Mouse (Mus musculus) CH12.LX (cell line): Measurements from ENCODE around the gene Tsen2.

Source experiments
- CTCF ChIP-seq, 2 experiments: IDR thresholded peaks in 1 of 2; conservative IDR thresholded peaks in 1 of 2; 2 replicates each; pipeline ENCODE4 v1.5.1; 2011 to 2012; ENCODE audit warnings: low read depth in 2 of 2, low read length in 2 of 2, improper control_type of control experiment in 1 of 2, inconsistent platforms in 1 of 2, mild to moderate bottlenecking in 1 of 2, moderate library complexity in 1 of 2
- JUND ChIP-seq: conservative IDR thresholded peaks from 2 replicates; pipeline ENCODE4 v1.6.1; 2011; ENCODE audit warnings: low read depth, low read length, improper control_type of control experiment
- KAT2A ChIP-seq: IDR thresholded peaks from 2 replicates; pipeline ENCODE4 v1.6.1; 2012; ENCODE audit warnings: low read length, improper control_type of control experiment, inconsistent platforms; ENCODE audit not compliant: insufficient replicate concordance
- MAFK ChIP-seq: IDR thresholded peaks from 2 replicates; pipeline ENCODE4 v1.6.1; 2011; ENCODE audit warnings: low read length, improper control_type of control experiment; ENCODE audit not compliant: insufficient replicate concordance
- PAX5 ChIP-seq: IDR thresholded peaks from 2 replicates; pipeline ENCODE4 v1.6.1; 2012; ENCODE audit warnings: low read length, inconsistent platforms, mixed read lengths
- POLR2A ChIP-seq: IDR thresholded peaks from 2 replicates; pipeline ENCODE4 v1.6.1; 2011; ENCODE audit warnings: low read depth, mild to moderate bottlenecking, improper control_type of control experiment, low read length
- POLR2AphosphoS2 ChIP-seq: IDR thresholded peaks from 2 replicates; pipeline ENCODE4 v1.6.1; 2011; ENCODE audit warnings: low read depth, low read length, improper control_type of control experiment
- RAD21 ChIP-seq: IDR thresholded peaks from 2 replicates; pipeline ENCODE4 v1.6.1; 2011; ENCODE audit warnings: low read depth, mild to moderate bottlenecking, low read length, improper control_type of control experiment, moderate library complexity
- SIN3A ChIP-seq: IDR thresholded peaks from 2 replicates; pipeline ENCODE4 v1.6.1; 2012; ENCODE audit warnings: low read length, improper control_type of control experiment, inconsistent platforms
- TCF12 ChIP-seq: IDR thresholded peaks from 2 replicates; pipeline ENCODE4 v1.6.1; 2014; ENCODE audit warnings: low read depth, mild to moderate bottlenecking, inconsistent platforms, low read length, improper control_type of control experiment
- USF2 ChIP-seq: conservative IDR thresholded peaks from 2 replicates; pipeline ENCODE4 v1.6.1; 2011; ENCODE audit warnings: low read depth, low read length, improper control_type of control experiment
- ZKSCAN1 ChIP-seq: IDR thresholded peaks from 2 replicates; pipeline ENCODE4 v1.6.1; 2012; ENCODE audit warnings: low read depth, inconsistent platforms, low read length, improper control_type of control experiment, borderline replicate concordance
- ZMIZ1 ChIP-seq: IDR thresholded peaks from 2 replicates; pipeline ENCODE4 v1.6.1; 2012; ENCODE audit warnings: low read depth, mild to moderate bottlenecking, inconsistent platforms, low read length, improper control_type of control experiment

GRCm38 (mm10) chr6:115594463-115594862, 50.0 kb downstream of the Tsen2 start:
- no peak for TF ChIP-seq JUND
- no peak for TF ChIP-seq CTCF (conservative IDR thresholded peaks at IDR 0.05 in 1 of 2, IDR thresholded peaks at IDR 0.05 in 1 of 2; ENCODE audit: low read depth in 2 of 2, low read length in 2 of 2)
- TF ChIP-seq USF2 = no peak
- TF ChIP-seq POLR2A = no peak
- TF ChIP-seq MAFK = no peak
- TF ChIP-seq RAD21 = no peak
- no peak for TF ChIP-seq SIN3A
- TF ChIP-seq KAT2A = no peak
- no peak for TF ChIP-seq TCF12
- no peak for TF ChIP-seq PAX5
- no peak for TF ChIP-seq ZMIZ1
- TF ChIP-seq POLR2AphosphoS2 = no peak
- TF ChIP-seq ZKSCAN1 = no peak
